Mouse (Mus musculus): ENCODE measurements around the gene Gpd1l. TPM values are rescaled to one million over a fixed set of nuclear protein-coding genes. Genes with fewer than 3 reads are reported as not detected.

Gene Gpd1l
- polyA plus RNA-seq (2015; fragmentation: Nextera tagmentation; extraction: Ambion mirVana): 13.2 and 16.3 TPM in 2 replicates

DNA sequence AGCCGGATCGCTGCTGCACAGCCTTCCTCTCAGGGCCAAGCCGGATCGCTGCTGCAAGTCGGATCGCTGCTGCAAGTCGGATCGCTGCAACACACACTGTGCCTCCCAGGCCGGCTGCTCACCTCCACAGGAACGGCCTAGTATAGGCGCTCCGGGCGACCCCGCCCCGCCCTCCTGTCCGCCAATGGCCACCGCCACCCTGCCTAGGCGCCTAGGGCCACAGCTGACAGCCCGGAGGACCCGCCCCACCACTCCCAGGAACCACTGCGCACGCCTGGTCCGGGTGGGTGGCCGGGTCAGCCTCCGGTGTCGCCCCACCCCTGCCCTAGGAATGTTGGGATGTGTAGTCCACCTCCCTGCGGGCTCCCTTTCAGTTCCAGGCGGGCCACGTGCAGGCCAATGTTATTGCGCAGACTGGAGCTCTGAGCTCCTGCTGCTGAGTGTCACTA is at the start of gene Gpd1l:
Gene Gpd1l (minus strand): TSS at position 265 of the 449 bp plus-strand sequence.

DNA sequence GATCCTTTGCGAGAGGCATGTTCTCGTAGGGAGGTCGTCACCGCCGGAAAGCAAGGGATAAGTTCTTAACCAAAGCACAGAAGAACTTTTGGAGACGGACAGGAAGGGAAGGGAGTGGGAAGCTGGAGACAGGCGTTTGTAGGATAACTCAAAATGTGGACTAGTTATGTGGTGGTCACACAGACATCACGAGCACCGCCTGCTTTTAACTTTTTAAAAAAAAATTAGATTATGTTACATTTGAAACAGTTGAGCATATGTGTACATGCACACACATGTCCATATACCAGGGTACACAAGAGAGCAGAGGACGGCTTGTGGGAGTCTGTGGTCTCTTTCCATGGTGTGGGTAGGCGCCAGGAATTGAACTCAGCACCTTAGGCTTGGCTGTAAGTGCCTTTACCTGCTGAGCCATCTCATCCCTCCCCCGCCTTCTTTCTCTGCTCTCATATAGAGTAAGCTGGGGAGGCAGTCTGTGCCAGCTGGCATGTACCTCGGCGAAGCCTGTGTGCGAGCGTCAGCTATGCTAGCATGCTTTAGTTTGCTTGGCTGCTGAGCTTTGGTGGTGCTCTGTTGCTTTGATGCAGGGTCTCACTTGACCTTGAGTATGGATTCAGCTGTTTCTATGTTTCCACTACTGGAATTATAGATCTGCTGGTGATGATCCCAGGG is 49.0 kb upstream of the Gpd1l start, which contains the start of gene Rps27rt:
Gene Rps27rt (minus strand): TSS at position 51 of the 672 bp plus-strand sequence.

DNA sequence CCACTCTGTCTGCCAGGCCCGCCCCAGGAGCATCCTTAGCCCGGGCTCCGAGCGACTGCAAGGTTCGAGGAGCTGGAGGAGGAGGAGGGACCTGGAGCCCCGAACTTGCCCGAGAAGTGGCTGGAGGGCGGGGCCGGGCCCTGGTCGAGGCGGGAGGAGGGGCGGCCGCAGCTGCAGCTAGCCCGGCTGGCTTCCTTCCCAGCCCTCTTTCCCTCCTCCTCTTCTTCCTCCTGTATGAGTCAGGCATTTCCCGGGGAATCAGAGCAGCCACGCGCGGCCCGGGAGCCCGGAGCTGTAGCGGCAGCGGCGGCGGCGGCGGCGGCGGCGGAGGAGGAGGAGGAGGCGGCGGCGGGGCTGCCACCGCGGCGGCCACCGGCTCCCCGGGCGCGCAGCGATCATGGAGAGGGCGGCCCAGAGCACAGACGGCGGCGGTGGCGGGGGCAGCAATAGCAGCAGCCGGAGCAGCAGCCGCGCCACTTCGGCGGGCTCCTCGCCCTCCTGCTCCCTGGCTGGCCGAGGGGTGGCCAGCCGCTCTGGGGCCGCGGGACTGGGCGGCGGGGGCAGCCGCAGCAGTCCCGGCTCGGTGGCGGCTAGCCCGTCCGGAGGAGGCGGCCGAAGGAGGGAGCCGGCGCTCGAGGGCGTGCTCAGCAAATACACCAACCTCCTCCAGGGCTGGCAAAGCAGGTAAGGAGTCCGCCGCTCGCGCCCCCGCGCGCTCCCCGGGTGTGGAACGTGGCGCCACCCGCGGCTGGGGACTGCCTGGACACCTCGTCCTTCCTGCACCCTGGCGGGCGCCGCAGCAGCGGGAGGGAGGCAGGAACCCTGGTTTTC is 44.7 kb upstream of the Gpd1l start, which contains the start of gene Osbpl10:
Gene Osbpl10 (plus strand): TSS at position 289 of the 831 bp plus-strand sequence.

Other genes starting within 250 kb of the Gpd1l start
- 49.0 and 51.6 TPM in 2 replicates for gene Dync1li1, start 245.2 kb downstream of the Gpd1l start, polyA plus RNA-seq (2015; fragmentation: Nextera tagmentation; extraction: Ambion mirVana)
- gene Cmtm6, start 202.9 kb downstream of the Gpd1l start, polyA plus RNA-seq (2015; fragmentation: Nextera tagmentation; extraction: Ambion mirVana): 38.8 and 64.7 TPM in 2 replicates
- 115 and 209 TPM in 2 replicates for gene Cmtm7, start 152.1 kb downstream of the Gpd1l start, polyA plus RNA-seq (2015; fragmentation: Nextera tagmentation; extraction: Ambion mirVana)
- gene Cmtm8, start 89.8 kb downstream of the Gpd1l start, polyA plus RNA-seq (2015; fragmentation: Nextera tagmentation; extraction: Ambion mirVana): 18.4 and 28.9 TPM in 2 replicates
- 1.8 and 2.4 TPM in 2 replicates for gene Osbpl10, start 44.6 kb upstream of the Gpd1l start, polyA plus RNA-seq (2015; fragmentation: Nextera tagmentation; extraction: Ambion mirVana)
- gene Rps27rt, start 48.8 kb upstream of the Gpd1l start, polyA plus RNA-seq (2015; fragmentation: Nextera tagmentation; extraction: Ambion mirVana): 1,184 and 1,296 TPM in 2 replicates

Data from adrenal gland, postnatal 0 days (tissue).